Mouse (Mus musculus): Measurements from ENCODE around the gene Rsrc1.

- TF ChIP-seq CTCF (IDR thresholded peaks at IDR 0.05; ENCODE audit: extremely low read depth, insufficient read length, insufficient replicate concordance, low read depth, low read length) (no peak), POLR2A (IDR thresholded peaks at IDR 0.05; ENCODE audit: low read depth, low read length) (no peak)
Observed at GRCm38 (mm10) chr3:67311436-67311835, 330.2 kb downstream of the Rsrc1 start.

Data from small intestine, adult 2 months (tissue).